Mouse (Mus musculus) naive thymus-derived CD4-positive, alpha-beta T cell, adult 5 months (primary cell): Measurements from ENCODE around the gene Cmtr1. TPM values are rescaled to one million over a fixed set of nuclear protein-coding genes. Genes with fewer than 3 reads are reported as not detected.

ENCODE experiments used
- polyA plus RNA-seq: library from polyadenylated mRNA; unstranded; fragments of 100-300 nt; shearing (Covaris generic); gene quantifications from one replicate; pipeline ENCODE4 v1.2.1, GENCODE M21; 2017

Cmtr1 gene
- polyA plus RNA-seq = 211 TPM

DNA sequence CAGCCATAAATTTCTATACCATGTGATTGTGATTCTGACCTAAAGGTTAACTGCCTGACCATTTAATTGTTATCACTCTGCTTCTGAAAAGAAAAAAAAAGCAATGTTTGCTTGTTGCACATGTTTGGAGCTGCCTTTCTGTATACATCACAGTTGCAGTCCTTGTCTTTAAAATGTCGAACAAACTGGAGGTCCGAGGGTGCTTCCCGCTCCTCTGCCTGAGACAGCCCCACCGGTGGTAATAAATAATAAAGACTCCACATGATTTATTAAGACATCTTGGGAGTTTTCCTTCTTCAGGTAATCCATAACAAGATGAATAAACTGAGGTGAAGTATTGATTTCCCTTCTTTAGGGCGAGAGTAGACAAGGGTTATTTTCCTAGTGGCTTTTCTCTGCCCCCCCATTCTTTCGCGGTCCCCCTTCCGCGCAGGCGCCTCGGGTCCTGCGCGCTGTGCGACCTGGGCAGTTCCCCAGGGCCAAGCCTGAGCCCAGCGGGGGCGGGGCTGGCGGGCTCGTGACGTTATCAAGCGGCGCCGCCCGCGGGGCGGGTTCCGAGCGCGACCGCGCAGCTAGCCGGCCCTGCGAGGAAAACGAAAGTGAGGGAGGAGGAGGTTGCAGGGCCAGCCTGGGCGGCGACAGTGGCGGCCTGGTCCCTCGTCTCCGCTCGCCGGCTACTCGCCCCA lies at the start of gene Cmtr1:
Gene Cmtr1, plus strand, starts transcription at position 520 of the 686 bp plus-strand sequence.

DNA sequence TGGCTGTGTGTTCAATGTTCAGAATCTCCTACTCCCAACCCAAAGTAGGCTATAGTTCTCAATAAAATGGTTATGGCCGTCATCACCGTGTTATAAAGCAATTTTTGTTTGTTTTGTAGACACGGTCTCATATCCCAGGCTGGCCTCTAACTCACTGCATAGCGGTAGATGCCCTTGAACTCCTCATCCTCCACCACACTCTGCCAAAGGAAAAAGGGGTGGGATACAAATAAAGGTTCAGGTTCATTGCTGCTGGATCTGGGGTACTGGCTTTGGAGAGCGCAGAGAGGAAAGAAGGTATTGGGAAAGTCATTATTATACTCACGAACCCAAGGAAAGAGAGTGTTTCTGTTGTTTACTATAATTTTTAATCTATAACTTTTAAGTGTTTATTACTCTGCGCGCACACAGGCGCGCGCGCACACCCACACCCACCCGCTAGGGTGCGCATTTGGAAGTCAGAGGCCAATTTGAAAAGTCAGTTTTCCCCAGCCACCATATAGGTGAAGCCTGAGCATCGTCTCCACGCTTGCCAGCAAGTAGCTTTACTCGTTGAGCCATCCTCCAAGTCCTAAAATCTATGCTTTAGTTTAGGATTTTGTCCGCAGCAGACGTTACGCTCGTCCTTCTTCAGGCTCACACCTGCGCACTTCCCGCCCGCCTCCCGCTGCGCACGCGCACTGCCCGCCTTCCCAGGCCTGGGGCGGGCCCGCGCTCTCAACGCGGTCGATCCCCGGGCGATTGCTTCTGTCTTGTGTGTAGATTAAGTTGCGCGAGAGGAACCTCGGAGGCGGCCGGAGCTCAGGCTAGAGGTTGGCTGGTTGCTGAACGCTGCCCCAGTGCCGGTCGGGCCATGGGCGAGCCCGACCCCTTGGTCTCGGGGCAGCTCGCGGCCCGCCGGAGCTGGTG lies 46.0 kb upstream of the Cmtr1 start, which contains the start of the genes Rnf8 and Gm28043:
Gene Rnf8, plus strand, starts transcription at position 676 of the 909 bp plus-strand sequence.
Gene Gm28043, plus strand, starts transcription at position 762 of the 909 bp plus-strand sequence.

DNA sequence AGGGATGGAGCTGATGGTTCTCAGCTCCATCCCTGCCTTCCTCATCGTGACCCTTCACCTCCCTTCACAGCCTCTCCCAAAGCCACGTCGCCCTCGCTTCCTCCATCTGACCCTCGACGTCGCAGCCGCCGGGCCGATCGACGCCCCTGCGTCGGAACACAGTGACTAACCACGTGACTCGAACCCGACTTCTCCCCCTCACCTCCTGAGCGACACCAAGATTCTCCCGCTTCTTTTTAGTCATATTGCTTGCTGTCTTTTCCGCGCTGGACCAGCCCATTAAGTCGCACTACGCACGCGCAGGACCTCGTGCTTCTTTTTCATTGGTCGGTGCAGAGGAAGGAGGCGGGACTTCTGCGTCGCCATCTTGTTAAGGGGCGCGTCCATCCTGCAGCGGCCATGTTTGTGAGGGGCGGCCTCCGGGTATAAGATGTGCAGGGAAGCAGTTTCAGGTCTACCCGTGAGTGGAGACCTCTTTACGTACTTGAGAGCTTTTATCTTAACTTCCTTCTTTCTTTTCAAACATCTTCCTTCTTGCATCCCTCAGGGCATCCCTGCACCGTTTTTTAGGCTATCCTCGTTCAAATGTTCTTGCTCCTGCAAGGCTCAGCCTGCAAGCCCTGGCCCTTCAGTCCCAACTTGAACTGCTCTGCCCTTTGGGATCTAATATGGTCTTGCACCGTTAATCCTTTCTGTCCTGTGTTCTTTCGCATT lies 56.5 kb downstream of the Cmtr1 start, which contains the start of gene Ccdc167:
Gene Ccdc167, minus strand, starts transcription at position 313 of the 714 bp plus-strand sequence.

Other genes with a start within 250 kb of the Cmtr1 start
- 178 TPM for gene Pim1, start 169.8 kb upstream of the Cmtr1 start, polyA plus RNA-seq
- 0.39 TPM for gene Gm17657, start 111.0 kb upstream of the Cmtr1 start, polyA plus RNA-seq
- 30.5 TPM for gene Tbc1d22b, start 110.8 kb upstream of the Cmtr1 start, polyA plus RNA-seq
- gene Tmem217, start 108.2 kb upstream of the Cmtr1 start, polyA plus RNA-seq = 3.8 TPM
- gene Rnf8, start 45.8 kb upstream of the Cmtr1 start, polyA plus RNA-seq = 57.8 TPM
- gene Gm28043, start 45.7 kb upstream of the Cmtr1 start, polyA plus RNA-seq = 6.4 TPM
- gene Ccdc167, start 56.4 kb downstream of the Cmtr1 start, polyA plus RNA-seq = 5.3 TPM